Mouse (Mus musculus): ENCODE measurements around the gene Cfap97. TPM values are rescaled to one million over a fixed set of nuclear protein-coding genes. Genes with fewer than 3 reads are reported as not detected.

Gene Cfap97
- polyA plus RNA-seq, 1 experiment from 2014 or later, result 23.7 TPM

DNA sequence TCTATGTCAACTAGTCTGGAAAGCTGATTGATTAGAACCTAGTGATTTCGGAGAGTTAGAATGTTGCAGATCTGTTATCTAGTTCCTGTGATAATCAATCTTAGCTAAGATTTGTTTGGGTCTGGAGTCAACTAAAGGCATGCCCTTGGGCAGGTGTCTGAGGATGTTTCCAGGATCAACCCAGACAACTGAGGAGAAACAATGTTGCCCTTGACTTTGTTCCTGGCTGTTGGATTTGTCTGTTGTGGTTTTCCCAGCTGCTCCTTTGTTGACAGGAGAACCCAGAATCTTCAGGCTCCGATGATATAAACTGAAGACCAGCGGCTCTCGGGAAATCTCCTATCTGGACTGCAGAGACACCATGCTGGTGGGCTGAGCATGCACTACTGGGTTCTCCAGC is 83.2 kb downstream of the Cfap97 start:
- no peak overlapping the region for H3K4me3 ChIP-seq (ENCODE audit: low read length)
- peaks cover 2% of the 10 kb centered on the region; the same call in 1 of the 2 replicates for H3K4me1 ChIP-seq (ENCODE audit: control insufficient read depth, insufficient read depth, low read depth, low read length)
- no peaks in the 10 kb centered on the region for H3K36me3 ChIP-seq (ENCODE audit: control insufficient read depth, insufficient read depth, low read length)
- H3K27ac ChIP-seq (ENCODE audit: low read depth, low read length), result no peak overlapping the region
- no peak overlapping the region for H3K9ac ChIP-seq (ENCODE audit: low read depth, low read length)
- no peak for ATAC-seq
- H3K9me3 ChIP-seq (ENCODE audit: control insufficient read depth, low read length), result no peaks in the 10 kb centered on the region
- no peaks in the 10 kb centered on the region; the same call in 1 of the 2 replicates for H3K27me3 ChIP-seq (replicated peaks; ENCODE audit: control insufficient read depth, insufficient read depth, low read length)
- no peak overlapping the region for H3K4me2 ChIP-seq (ENCODE audit: low read length)
- WGBS, result 88% methylated on average over 4 of the region's 4 CpGs

DNA sequence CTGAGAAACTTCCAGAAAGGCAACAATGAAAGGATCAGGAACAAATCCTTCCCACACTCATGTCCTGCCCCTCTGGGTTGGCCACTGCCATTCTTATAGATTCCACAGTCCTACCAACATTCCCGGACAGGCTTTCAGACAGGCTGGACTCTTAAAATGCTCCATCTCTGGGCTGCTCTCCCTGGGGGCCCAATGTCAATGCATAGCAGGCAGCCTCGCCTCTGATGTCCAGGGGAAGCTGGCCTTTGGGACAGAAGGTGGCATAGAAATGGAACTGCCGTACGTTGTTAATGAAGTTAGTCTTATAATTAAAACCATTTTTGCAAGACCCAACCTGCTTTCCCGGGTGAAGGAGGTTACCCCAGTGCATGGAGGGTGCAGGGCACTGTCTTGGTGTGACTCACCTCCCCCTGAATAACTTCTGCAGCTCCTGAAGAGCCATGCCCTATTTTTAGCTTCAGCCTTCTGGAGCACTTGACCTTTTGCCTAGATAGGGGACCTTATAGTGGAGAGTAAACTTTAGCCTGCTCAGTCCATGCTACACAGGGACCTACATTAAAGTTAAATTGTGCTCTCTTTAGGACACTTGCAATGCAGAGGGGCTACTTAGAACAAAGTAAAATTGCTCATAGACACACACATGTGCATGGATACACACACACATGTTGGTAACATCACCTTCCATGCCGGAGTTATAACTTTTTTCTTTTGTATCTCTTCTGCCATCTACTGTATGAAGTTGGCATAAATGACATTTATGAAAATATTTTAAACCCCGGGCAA is 85.1 kb downstream of the Cfap97 start:
- no peak for ATAC-seq
- Histone ChIP-seq H3K27ac (ENCODE audit: low read depth, low read length) (no peak overlapping the region), H3K4me1 (ENCODE audit: control insufficient read depth, insufficient read depth, low read depth, low read length) (peaks cover 2% of the 10 kb centered on the region; the same call in 1 of the 2 replicates), H3K4me3 (ENCODE audit: low read length) (no peak overlapping the region), H3K9me3 (ENCODE audit: control insufficient read depth, low read length) (no peaks in the 10 kb centered on the region), H3K36me3 (ENCODE audit: control insufficient read depth, insufficient read depth, low read length) (no peaks in the 10 kb centered on the region), H3K9ac (ENCODE audit: low read depth, low read length) (no peak overlapping the region), H3K4me2 (ENCODE audit: low read length) (no peak overlapping the region), H3K27me3 (replicated peaks; ENCODE audit: control insufficient read depth, insufficient read depth, low read length) (peaks cover 8% of the 10 kb centered on the region)
- 67% methylated on average over 7 of the region's 7 CpGs for WGBS

DNA sequence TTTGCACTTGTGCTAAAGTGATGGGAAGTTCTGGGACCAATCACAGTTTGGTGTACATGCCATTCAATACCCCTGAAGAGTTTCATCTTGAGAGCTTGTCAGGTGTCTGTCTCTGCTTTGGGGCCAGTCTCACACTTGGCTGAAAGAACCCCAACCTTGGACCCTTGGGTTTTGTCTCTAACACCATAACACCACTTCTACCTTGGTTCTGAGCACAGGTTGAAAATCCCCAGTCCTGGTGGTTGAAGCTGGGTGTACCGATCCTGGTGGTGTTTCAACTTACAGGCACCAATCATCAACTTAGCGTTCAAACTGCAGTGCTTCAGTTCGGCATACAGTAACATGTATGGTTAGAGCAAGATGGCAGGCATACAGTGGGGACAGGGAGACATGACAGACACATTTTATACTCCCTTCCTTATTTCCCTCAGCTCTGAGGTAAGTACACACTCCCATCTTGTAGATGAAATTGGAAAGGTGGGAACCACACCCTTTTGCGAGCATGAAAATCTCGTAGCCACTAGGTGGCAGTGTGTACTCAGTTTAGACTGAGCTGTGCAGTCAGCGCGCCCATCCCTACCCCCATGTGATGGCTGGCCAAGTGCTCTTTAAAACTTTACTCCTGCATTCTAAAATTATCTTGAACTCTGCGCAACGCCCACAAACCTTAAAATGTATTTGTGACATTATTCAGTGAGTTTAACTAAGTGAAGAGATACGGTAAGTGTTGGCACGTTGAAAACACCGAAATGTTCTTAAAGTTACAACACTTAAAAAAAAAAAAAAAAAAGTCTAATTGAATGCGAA is 90.2 kb downstream of the Cfap97 start:
- H3K4me1 ChIP-seq (ENCODE audit: control insufficient read depth, insufficient read depth, low read depth, low read length), result no peaks in the 10 kb centered on the region
- peak; percentile 83 for ATAC-seq
- no peak overlapping the region for H3K4me3 ChIP-seq (ENCODE audit: low read length)
- WGBS, result 32% methylated on average over 13 of the region's 13 CpGs
- no peaks in the 10 kb centered on the region for H3K9me3 ChIP-seq (ENCODE audit: control insufficient read depth, low read length)
- peaks cover 9% of the 10 kb centered on the region for H3K27me3 ChIP-seq (replicated peaks; ENCODE audit: control insufficient read depth, insufficient read depth, low read length)
- H3K4me2 ChIP-seq (ENCODE audit: low read length), result no peak overlapping the region
- H3K27ac ChIP-seq (ENCODE audit: low read depth, low read length), result no peak overlapping the region
- no peak overlapping the region for H3K9ac ChIP-seq (ENCODE audit: low read depth, low read length)
- H3K36me3 ChIP-seq (ENCODE audit: control insufficient read depth, insufficient read depth, low read length), result no peaks in the 10 kb centered on the region

DNA sequence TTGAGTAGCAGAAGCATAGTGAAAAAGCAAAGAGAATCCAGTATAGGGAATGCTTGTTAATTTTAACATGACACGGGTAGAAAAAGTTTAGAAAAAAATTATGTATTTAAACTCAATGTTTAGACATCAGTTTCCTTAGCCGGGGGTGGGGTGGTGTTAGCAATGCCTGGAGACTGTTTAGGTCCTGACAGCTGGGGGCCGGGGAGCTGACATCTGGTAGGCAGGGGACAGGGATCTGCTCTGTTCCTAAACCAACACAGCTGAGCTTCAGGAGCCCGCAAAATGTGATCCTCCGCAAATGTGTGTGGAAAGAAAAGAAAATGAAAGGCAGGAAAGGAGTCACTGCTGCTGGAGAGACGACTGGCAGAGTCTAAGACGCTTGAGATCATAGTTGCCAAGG is 91.4 kb downstream of the Cfap97 start:
- H3K9me3 ChIP-seq (ENCODE audit: control insufficient read depth, low read length), result no peaks in the 10 kb centered on the region
- WGBS, result 50% methylated on average over 7 of the region's 7 CpGs
- H3K4me1 ChIP-seq (ENCODE audit: control insufficient read depth, insufficient read depth, low read depth, low read length), result no peaks in the 10 kb centered on the region
- H3K9ac ChIP-seq (ENCODE audit: low read depth, low read length), result no peak overlapping the region
- no peak overlapping the region for H3K27ac ChIP-seq (ENCODE audit: low read depth, low read length)
- peaks cover 9% of the 10 kb centered on the region for H3K27me3 ChIP-seq (replicated peaks; ENCODE audit: control insufficient read depth, insufficient read depth, low read length)
- ATAC-seq, result no peak
- no peak overlapping the region for H3K4me2 ChIP-seq (ENCODE audit: low read length)
- H3K36me3 ChIP-seq (ENCODE audit: control insufficient read depth, insufficient read depth, low read length), result no peaks in the 10 kb centered on the region
- H3K4me3 ChIP-seq (ENCODE audit: low read length), result no peak overlapping the region

Small RNA genes within 50 kb of the gene (microRNA-seq; reads per million reads assigned to microRNA genes)
- gene Gm23812, result not detected

Other genes starting within 250 kb of the Cfap97 start
- gene Ccdc110, start 217.2 kb upstream of the Cfap97 start, polyA plus RNA-seq (2015; fragmentation: Nextera tagmentation; extraction: Ambion mirVana), result 0.19 and 0.20 TPM in 2 replicates
- gene 1700029J07Rik, start 176.5 kb upstream of the Cfap97 start, polyA plus RNA-seq (2015; fragmentation: Nextera tagmentation; extraction: Ambion mirVana), result 6.3 and 8.1 TPM in 2 replicates
- 60.8 and 63.1 TPM in 2 replicates for gene Ufsp2, start 176.2 kb upstream of the Cfap97 start, polyA plus RNA-seq (2015; fragmentation: Nextera tagmentation; extraction: Ambion mirVana)
- 0.54 and 0.84 TPM in 2 replicates for gene Lrp2bp, start 152.5 kb upstream of the Cfap97 start, polyA plus RNA-seq (2015; fragmentation: Nextera tagmentation; extraction: Ambion mirVana)
- 37.3 and 44.0 TPM in 2 replicates for gene Ankrd37, start 146.1 kb upstream of the Cfap97 start, polyA plus RNA-seq (2015; fragmentation: Nextera tagmentation; extraction: Ambion mirVana)
- gene Snx25, start 388 bp downstream of the Cfap97 start, polyA plus RNA-seq (2015; fragmentation: Nextera tagmentation; extraction: Ambion mirVana), result 9.8 and 10.9 TPM in 2 replicates
- gene Slc25a4, start 59.5 kb downstream of the Cfap97 start, polyA plus RNA-seq (2015; fragmentation: Nextera tagmentation; extraction: Ambion mirVana), result 1,030 and 1,170 TPM in 2 replicates
- gene Helt, start 142.9 kb downstream of the Cfap97 start, polyA plus RNA-seq (2015; fragmentation: Nextera tagmentation; extraction: Ambion mirVana), result 1.0 TPM in 1 of 2 replicates, not detected in the other

All from hindbrain, embryonic 16.5 days (tissue).